Mouse (Mus musculus) stomach, embryonic 14.5 days (tissue): Measurements from ENCODE around the gene Zfp3. TPM values are rescaled to one million over a fixed set of nuclear protein-coding genes. Genes with fewer than 3 reads are reported as not detected.
"Not testable (repeated sequence)": the region's sequence is repeated elsewhere in the genome, so short reads cannot be mapped to it uniquely, and the experiment has no call there.

ENCODE experiments used
- ATAC-seq: fragments of 200-750 bp; cut with Nextera tagmentation; 2 replicates; pipeline ENCODE4 v1.8.0; 2017; ENCODE audit warnings: low read depth, moderate TSS enrichment; ENCODE audit not compliant: insufficient number of reproducible peaks, insufficient read depth, low FRiP score
- H3K27ac ChIP-seq: fragments of 300-500 bp; sonication (generic); 2 replicates; pipeline ENCODE4 v1.5.1; 2014; ENCODE audit warnings: mild to moderate bottlenecking, low read length, moderate library complexity, mixed read lengths
- H3K27me3 ChIP-seq: fragments of 300-500 bp; sonication (generic); 2 replicates; pipeline ENCODE4 v1.6.1; 2014; ENCODE audit warnings: low read length, control low read depth, mixed read lengths; ENCODE audit not compliant: control insufficient read depth, insufficient read depth
- H3K36me3 ChIP-seq: fragments of 300-500 bp; sonication (generic); 2 replicates; pipeline ENCODE4 v1.6.1; 2014; ENCODE audit warnings: mild to moderate bottlenecking, control low read depth, low read length, moderate library complexity, mixed read lengths; ENCODE audit not compliant: control insufficient read depth, insufficient read depth
- H3K4me1 ChIP-seq: fragments of 300-500 bp; sonication (generic); 2 replicates; pipeline ENCODE4 v1.6.1; 2014; ENCODE audit warnings: low read length, control low read depth, mixed read lengths; ENCODE audit not compliant: control insufficient read depth, insufficient read depth
- H3K4me2 ChIP-seq: fragments of 300-500 bp; sonication (generic); replicated peaks from 2 replicates; pipeline ENCODE4 v1.6.1; 2014; ENCODE audit warnings: low read depth, low read length, control low read depth
- H3K4me3 ChIP-seq: fragments of 300-500 bp; sonication (generic); 2 replicates; pipeline ENCODE4 v1.5.1; 2014; ENCODE audit warnings: low read depth, low read length, control low read depth
- H3K9ac ChIP-seq: fragments of 300-500 bp; sonication (generic); replicated peaks from 2 replicates; pipeline ENCODE4 v1.6.1; 2014; ENCODE audit warnings: low read depth, mild to moderate bottlenecking, control low read depth, low read length, moderate library complexity, mixed read lengths
- H3K9me3 ChIP-seq: fragments of 300-500 bp; sonication (generic); 2 replicates; pipeline ENCODE4 v1.6.1; 2016; ENCODE audit warnings: low read depth, low read length, control low read depth; ENCODE audit not compliant: control insufficient read depth
- WGBS: fragments of 180-500 bp; shearing (Covaris S2); extraction: QIAGEN DNeasy Blood & Tissue Kit; methylation state at CpG from one replicate; pipeline ENCODE4 v1.1.7; 2014; 5-methylcytosine and 5-hydroxymethylcytosine counted together
- polyA plus RNA-seq: library from polyadenylated mRNA; unstranded; fragments of >200 nt; fragmentation: Nextera tagmentation; extraction: Ambion mirVana; gene quantifications from 2 replicates; pipeline ENCODE4 v1.2.1, GENCODE M21; 2014

Zfp3 gene
- polyA plus RNA-seq, 1 experiment from 2014 or later = 4.5 TPM

GRCm38 (mm10) chr11:70763582-70763935 is 450 bp upstream of the Zfp3 start:
- Histone ChIP-seq H3K27me3 (no peaks in the 10 kb centered on the region), H3K4me2 (peak overlapping the region; percentile 77), H3K4me1 (0 out of 2 replicates have a peak, but pooled peaks cover 4% of the 10 kb centered on the region), H3K36me3 (no peaks in the 10 kb centered on the region), H3K9ac (no peak overlapping the region), H3K4me3 (peak overlapping the region; percentile 69), H3K27ac (no peak overlapping the region), H3K9me3 (no peaks in the 10 kb centered on the region)
- ATAC-seq = no peak; the same call in 1 of the 2 replicates
- WGBS = 32% methylated on average over 3 of the region's 3 CpGs

- Histone ChIP-seq H3K4me1 (0 out of 2 replicates have a peak, but pooled peaks cover 4% of the 10 kb centered on the region), H3K27me3 (no peaks in the 10 kb centered on the region), H3K27ac (peak overlapping the region; percentile 80; the same call in 1 of the 2 replicates), H3K4me3 (no peak overlapping the region), H3K36me3 (no peaks in the 10 kb centered on the region), H3K9me3 (no peaks in the 10 kb centered on the region), H3K9ac (0 out of 2 replicates have a peak overlapping the region, but pooled peaks have one; percentile 22), H3K4me2 (no peak overlapping the region)
- ATAC-seq = no peak
- 75% methylated on average over 16 of the region's 16 CpGs for WGBS
Observed at GRCm38 (mm10) chr11:70765776-70766445, 1.9 kb downstream of the Zfp3 start.

- WGBS = 86% methylated on average over 3 of the region's 3 CpGs
- Histone ChIP-seq H3K4me3 (no peak overlapping the region), H3K27me3 (no peaks in the 10 kb centered on the region), H3K9me3 (no peaks in the 10 kb centered on the region), H3K36me3 (peaks cover 9% of the 10 kb centered on the region), H3K9ac (no peak overlapping the region), H3K4me2 (no peak overlapping the region), H3K4me1 (no peaks in the 10 kb centered on the region), H3K27ac (no peak overlapping the region)
- no peak for ATAC-seq
Observed at GRCm38 (mm10) chr11:70770804-70771203, 6.8 kb downstream of the Zfp3 start.

GRCm38 (mm10) chr11:70776830-70777571 is 13.0 kb downstream of the Zfp3 start:
- no peak overlapping the region for H3K4me3 ChIP-seq
- peak; percentile 75; the same call in 1 of the 2 replicates for ATAC-seq
- H3K36me3 ChIP-seq = peaks cover 3% of the 10 kb centered on the region
- no peaks in the 10 kb centered on the region for H3K27me3 ChIP-seq
- H3K27ac ChIP-seq = no peak overlapping the region
- 26% methylated on average over 17 of the region's 17 CpGs for WGBS
- H3K9me3 ChIP-seq = no peaks in the 10 kb centered on the region
- H3K4me2 ChIP-seq = no peak overlapping the region
- H3K9ac ChIP-seq = no peak overlapping the region
- no peaks in the 10 kb centered on the region for H3K4me1 ChIP-seq

GRCm38 (mm10) chr11:70777634-70778033 is 13.6 kb downstream of the Zfp3 start:
- Histone ChIP-seq H3K9me3 (no peaks in the 10 kb centered on the region), H3K27ac (no peak overlapping the region), H3K36me3 (no peaks in the 10 kb centered on the region; the same call in 1 of the 2 replicates), H3K9ac (no peak overlapping the region), H3K27me3 (no peaks in the 10 kb centered on the region), H3K4me2 (no peak overlapping the region), H3K4me1 (no peaks in the 10 kb centered on the region), H3K4me3 (no peak overlapping the region)
- WGBS = 68% methylated on average over 6 of the region's 6 CpGs
- ATAC-seq = 0 out of 2 replicates have a peak, but pooled peaks have one; percentile 6

GRCm38 (mm10) chr11:70778058-70778457 is 14.0 kb downstream of the Zfp3 start:
- not testable (repeated sequence) for H3K36me3 ChIP-seq, H3K27me3 ChIP-seq, H3K4me1 ChIP-seq, H3K9me3 ChIP-seq, H3K4me3 ChIP-seq, ATAC-seq, H3K4me2 ChIP-seq, H3K27ac ChIP-seq, H3K9ac ChIP-seq
- 26% methylated on average over 6 of the region's 6 CpGs for WGBS

GRCm38 (mm10) chr11:70785908-70786307 is 21.9 kb downstream of the Zfp3 start:
- WGBS = 62% methylated on average over 2 of the region's 2 CpGs

GRCm38 (mm10) chr11:70787052-70787451 is 23.0 kb downstream of the Zfp3 start:
- WGBS = 64% methylated on average over 11 of the region's 11 CpGs
- H3K4me3 ChIP-seq = no peak overlapping the region
- H3K4me1 ChIP-seq = no peaks in the 10 kb centered on the region
- H3K9ac ChIP-seq = no peak overlapping the region
- no peak overlapping the region for H3K27ac ChIP-seq
- no peaks in the 10 kb centered on the region for H3K36me3 ChIP-seq
- ATAC-seq = no peak
- no peaks in the 10 kb centered on the region for H3K9me3 ChIP-seq
- H3K27me3 ChIP-seq = no peaks in the 10 kb centered on the region
- H3K4me2 ChIP-seq = no peak overlapping the region

More at GRCm38 (mm10) chr11:70785908-70786307, 21.9 kb downstream of the Zfp3 start:
- Histone ChIP-seq H3K27ac (no peak overlapping the region), H3K4me2 (no peak overlapping the region), H3K36me3 (no peaks in the 10 kb centered on the region), H3K4me1 (no peaks in the 10 kb centered on the region), H3K27me3 (no peaks in the 10 kb centered on the region), H3K9me3 (no peaks in the 10 kb centered on the region), H3K9ac (no peak overlapping the region), H3K4me3 (no peak overlapping the region)
- no peak for ATAC-seq
